Mouse (Mus musculus): ENCODE data around the gene Prps1l3.

Prps1l3 gene

DNA sequence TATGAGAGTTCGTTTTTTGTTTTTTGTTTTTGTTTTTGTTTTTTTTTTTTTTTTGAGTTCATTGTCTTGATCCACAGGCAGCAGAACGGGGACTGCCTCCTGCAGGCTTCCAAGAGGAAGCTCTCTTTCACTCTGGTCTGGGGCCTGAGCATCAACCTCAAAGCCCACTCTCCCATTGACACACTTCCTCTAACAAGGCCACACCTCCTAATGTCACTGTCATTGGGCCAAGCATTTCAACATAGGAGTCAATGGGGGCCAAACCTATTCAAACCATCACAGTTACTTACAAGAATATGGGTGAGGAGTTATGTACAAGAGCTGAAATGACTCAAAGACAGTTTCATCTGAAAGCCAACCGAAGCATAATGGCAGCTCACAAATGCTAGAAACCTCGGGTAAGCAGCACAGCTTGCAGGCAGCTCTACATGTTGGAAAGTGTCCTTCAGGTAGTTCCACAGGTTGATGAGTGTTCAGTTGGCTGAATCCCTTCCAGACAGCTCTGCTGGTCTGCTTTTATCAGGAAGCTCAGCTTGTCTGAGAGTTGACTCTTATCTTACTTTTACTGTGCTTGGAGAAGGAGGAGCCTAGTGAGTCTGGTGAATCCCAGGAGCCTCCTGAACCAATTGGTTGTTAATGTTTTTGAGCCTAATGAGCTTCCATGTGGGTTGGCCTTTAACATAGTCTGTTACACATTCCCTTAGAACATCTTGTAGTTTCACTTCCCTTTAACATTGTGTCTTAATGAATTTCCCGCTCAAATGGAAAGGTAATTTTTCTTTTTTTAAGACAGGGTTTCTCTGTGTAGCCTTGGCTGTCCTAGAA is 13.7 kb downstream of the Prps1l3 start:
- DNase-seq (ENCODE audit: low spot score), result no peak

DNA sequence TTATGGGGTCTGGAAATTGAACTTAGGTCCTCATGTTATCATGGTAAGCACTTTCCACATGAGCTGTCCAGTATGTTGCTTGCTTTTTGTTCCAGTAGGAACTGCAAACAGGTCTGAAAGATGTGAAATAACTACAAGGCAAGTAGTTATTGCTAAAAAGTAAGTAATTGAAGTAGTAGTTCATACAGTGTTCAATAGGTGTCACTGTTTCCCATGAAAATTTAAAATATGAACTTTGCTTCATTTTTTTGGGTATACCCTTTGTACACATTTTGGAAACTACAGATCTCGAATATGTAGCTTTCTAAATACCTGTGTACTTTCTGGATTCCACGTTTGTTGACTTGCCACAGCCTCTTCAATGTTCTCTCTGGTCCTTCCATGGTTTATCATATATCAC is 28.4 kb downstream of the Prps1l3 start:
- DNase-seq (ENCODE audit: low spot score), result no peak

DNA sequence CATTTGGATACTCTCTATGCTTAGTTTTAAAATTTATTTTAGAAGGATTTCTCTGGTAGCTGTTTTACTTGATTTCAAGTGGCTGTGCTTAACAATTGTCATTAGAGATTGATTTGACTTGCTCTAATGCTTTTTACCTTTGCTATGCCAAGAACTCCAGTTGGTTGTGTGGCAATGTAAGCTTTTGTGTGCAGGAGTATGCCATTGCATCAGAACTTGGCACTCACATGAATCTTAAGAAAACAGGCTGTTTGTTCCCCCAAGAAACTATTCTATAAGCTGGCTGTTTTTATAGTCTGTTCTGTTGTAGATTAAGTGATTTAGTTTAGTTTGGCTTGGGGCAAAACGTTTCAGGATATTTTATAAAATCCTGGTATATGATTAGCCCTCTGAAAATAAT is 45.2 kb downstream of the Prps1l3 start:
- no peak for DNase-seq (ENCODE audit: low spot score)

DNA sequence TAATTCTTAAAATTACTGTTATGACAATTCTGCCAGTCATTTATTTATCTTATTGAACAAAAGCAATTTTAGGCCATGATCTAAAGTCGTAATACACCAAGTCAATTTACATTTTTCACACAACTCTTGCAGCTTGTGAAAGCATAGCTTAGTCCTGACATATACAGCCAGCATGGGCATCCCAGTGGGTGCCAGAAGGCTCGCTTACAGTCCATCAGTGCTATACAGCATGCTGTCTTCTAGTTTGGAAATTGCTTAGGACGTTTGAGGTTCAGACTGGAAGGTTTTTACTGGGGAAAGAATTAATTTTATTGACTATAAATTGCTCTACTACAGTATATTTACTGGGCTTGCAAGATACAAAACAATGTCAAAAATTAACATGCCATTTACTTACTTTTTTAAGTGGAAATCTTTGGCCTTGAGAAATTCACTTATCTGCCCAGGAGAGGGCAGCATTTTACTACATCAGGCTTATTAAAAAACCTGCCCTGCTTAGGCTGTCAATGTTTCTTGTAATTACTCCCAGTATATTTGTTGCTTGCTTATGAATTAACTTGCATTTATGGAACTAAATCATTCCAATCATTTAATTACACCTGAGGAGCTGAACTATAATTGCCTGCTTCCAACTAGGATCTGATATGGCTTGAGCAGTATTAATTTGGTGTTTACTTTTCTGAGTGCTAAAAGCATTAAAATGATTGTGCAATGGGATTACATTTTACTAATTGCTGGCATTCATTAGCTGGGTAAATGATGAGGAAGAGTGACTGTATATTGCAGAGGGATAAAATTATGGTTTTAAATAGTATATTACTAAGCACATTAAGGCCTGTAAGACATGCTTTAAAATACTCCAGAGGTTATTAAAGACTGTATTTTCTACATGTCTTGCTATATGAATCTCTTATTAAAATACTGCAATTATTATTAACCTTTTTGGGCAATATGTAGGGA is 51.2 kb downstream of the Prps1l3 start:
- peak; percentile 73 for DNase-seq (ENCODE audit: low spot score)

DNA sequence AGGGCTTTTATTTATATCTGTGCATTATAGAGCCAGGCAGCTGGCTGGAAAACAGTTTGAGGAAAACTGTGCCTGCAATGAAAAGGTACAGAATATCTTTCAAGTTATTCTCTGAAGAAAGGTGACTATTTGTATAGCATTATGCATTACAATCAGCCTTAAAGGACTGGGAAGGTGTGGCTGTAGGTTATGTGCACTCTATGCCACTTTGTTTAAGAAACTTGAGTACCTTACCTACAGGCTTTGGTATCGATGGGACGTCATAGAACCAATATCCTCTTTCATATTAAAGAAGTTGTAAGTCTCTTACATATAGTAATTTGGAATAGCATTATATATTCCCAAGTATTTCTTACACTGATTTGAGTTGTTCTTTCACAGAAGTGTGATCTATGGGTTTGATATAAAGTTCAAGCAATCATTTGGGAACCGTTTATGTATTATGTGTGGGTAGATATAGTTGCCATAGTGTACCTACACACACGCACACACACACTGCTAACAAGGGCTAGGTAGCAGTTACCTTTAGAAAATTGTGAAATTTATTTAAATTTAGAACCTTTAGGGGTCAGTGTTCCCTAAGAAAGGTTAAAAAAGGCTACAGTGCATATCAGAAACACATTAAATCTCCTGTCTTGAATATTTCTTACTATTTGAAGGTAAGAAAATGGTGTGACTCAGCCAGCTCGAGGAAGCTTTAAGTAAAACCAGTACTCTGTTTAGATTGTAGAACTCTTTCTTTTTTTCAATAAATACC is 55.3 kb downstream of the Prps1l3 start:
- DNase-seq (ENCODE audit: low spot score), result no peak
